Mouse (Mus musculus) forebrain, embryonic 10.5 days (tissue): ENCODE data around the gene Ptprn. TPM values are rescaled to one million over a fixed set of nuclear protein-coding genes. Genes with fewer than 3 reads are reported as not detected.
A peak's percentile ranks its signal among the peaks of the same experiment; 100 is the strongest.
"Not testable (repeated sequence)": the region's sequence is repeated elsewhere in the genome, so short reads cannot be mapped to it uniquely, and the experiment has no call there.

Source experiments
- DNase-seq: peaks from one replicate; pipeline ENCODE4 v3.0.0-alpha.2; 2017; ENCODE audit warnings: low spot score; ENCODE audit errors: extremely low spot score
- H3K27ac ChIP-seq: fragments of 300-500 bp; sonication (generic); 2 replicates; pipeline ENCODE4 v1.5.1; 2016; ENCODE audit warnings: mild to moderate bottlenecking
- H3K27me3 ChIP-seq: fragments of 300-500 bp; sonication (generic); 2 replicates; pipeline ENCODE4 v1.6.1; 2016; ENCODE audit warnings: mild to moderate bottlenecking; ENCODE audit not compliant: poor library complexity, severe bottlenecking
- H3K36me3 ChIP-seq: fragments of 300-500 bp; sonication (generic); replicated peaks from 2 replicates; pipeline ENCODE4 v1.6.1; 2016; ENCODE audit warnings: mild to moderate bottlenecking, moderate library complexity
- H3K4me1 ChIP-seq: fragments of 300-500 bp; sonication (generic); 2 replicates; pipeline ENCODE4 v1.6.1; 2016
- H3K4me3 ChIP-seq: fragments of 300-500 bp; sonication (generic); 2 replicates; pipeline ENCODE4 v1.5.1; 2016; ENCODE audit warnings: mild to moderate bottlenecking, moderate library complexity
- H3K9me3 ChIP-seq: fragments of 300-500 bp; sonication (generic); 2 replicates; pipeline ENCODE4 v1.6.1; 2016; ENCODE audit warnings: mild to moderate bottlenecking, moderate library complexity
- WGBS: fragments of 180-500 bp; shearing (Covaris S2); methylation state at CpG from one replicate; pipeline ENCODE4 v1.1.7; 2016; 5-methylcytosine and 5-hydroxymethylcytosine counted together
- polyA plus RNA-seq: library from polyadenylated mRNA; unstranded; fragments of >200 nt; fragmentation: Nextera tagmentation; extraction: Ambion mirVana; gene quantifications from 2 replicates; pipeline ENCODE4 v1.2.1, GENCODE M21; 2016

Gene Ptprn
- polyA plus RNA-seq, 1 experiment from 2014 or later, result 1.5 TPM

DNA sequence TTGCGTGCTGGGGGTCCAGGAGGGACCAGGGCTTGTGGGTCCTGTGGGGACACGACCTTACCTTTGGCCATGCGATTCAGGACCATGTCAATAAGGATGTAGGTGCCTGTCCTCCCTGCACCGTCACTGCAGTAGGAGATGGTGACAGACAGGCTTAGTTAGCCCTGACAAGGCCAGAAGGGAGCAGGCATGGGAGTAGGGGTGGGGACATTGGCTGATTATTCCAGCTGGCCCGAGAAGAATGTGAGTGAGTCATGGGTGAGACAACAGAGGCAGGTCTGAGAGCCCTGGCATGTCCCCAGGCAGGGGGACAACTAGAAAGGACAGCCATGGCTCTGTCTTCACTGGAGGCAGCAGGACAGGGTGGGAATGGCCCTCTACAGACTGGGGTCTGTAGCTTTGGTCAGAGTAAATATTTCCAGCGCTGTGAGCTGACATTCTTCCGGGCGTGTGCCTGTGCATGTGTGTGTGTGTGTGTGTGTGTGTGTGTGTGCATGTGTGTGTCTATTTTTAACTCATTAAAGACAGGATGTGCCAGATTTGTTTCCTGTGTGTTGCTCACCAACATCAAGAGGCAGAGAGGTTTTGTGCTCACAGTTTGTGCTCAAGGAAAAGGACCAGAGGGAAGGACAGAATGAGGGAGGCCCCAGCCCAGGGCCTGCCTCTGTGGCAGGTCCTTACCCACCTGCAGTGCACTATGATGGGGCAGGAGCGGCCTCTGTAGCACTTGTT is 16.1 kb downstream of the Ptprn start:
- Histone ChIP-seq H3K4me1 (peaks cover 32% of the 10 kb centered on the region), H3K4me3 (no peak overlapping the region), H3K27me3 (peaks cover 16% of the 10 kb centered on the region), H3K27ac (no peak overlapping the region), H3K36me3 (peaks cover 6% of the 10 kb centered on the region), H3K9me3 (no peaks in the 10 kb centered on the region)
- 61% methylated on average over 9 of the region's 9 CpGs for WGBS
- DNase-seq, result no peak

DNA sequence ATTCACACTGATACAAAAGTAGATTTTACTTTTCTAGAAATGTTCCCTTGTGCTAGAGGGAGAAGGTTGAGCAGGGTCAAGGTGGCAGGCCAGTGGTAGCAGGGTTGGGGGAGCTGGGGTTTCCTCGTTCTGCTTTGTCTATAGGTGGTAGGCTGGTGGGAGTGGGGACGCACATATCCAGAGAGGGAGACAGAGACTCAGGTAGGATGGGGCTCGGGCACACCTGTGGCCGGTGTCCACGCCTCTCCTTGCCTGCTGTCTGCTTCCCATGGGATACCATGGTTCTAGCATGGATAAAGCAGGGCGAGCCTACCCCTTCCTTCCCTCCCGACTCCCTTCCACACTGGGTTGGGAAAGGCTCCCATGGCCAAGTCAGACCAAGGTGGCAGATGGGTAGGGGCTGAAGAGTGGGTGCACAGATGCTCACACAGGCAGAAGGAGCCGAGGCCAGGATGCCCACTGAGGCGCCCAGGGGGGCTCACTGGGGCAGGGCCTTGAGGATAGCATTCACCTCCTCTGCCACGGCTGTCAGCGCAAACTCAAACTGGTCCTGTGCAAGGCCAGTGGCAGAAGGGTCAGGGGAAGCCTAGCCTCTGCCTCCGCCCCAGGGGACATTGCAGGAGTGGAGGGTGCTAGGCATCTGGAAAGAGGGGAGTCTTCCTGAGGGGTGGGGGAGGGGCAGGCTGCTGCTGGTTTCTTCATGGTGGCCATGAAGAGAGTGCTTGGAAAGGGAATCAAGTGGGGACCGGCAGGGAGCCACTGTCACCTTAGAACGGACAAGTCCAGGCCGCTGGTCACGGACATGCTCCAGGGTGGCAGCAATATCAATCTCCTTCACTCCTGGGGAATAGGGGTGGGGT is 17.0 kb downstream of the Ptprn start:
- Histone ChIP-seq H3K4me1 (peaks cover 32% of the 10 kb centered on the region), H3K27ac (no peak overlapping the region), H3K36me3 (peaks cover 12% of the 10 kb centered on the region), H3K9me3 (no peaks in the 10 kb centered on the region), H3K27me3 (peaks cover 7% of the 10 kb centered on the region), H3K4me3 (no peak overlapping the region)
- WGBS, result 85% methylated on average over 16 of the region's 16 CpGs
- no peak for DNase-seq

DNA sequence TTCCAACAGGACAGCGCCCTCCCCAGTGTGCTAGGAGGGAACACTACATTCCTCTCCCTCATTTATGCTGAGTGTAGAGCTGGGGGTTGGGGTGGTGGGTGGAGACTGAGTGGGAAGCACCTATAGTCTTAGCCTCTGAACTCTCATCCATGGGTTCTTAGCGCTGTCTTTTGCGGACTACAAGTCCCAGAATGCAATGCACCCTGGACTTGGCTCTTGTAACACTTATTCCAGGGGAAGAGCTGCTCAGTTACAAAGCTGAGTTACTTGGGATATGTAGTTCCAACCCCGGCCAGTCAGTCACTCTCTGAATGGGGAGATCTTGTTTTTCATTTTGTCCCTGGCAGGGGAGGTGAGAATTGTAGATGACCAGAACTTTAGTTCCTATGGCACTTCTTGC is 19.5 kb downstream of the Ptprn start:
- 20% methylated on average over 4 of the region's 4 CpGs for WGBS
- Histone ChIP-seq H3K4me1 (peaks cover 18% of the 10 kb centered on the region), H3K4me3 (no peak overlapping the region), H3K27ac (no peak overlapping the region), H3K36me3 (peaks cover 26% of the 10 kb centered on the region), H3K9me3 (no peaks in the 10 kb centered on the region), H3K27me3 (no peaks in the 10 kb centered on the region)
- no peak for DNase-seq

DNA sequence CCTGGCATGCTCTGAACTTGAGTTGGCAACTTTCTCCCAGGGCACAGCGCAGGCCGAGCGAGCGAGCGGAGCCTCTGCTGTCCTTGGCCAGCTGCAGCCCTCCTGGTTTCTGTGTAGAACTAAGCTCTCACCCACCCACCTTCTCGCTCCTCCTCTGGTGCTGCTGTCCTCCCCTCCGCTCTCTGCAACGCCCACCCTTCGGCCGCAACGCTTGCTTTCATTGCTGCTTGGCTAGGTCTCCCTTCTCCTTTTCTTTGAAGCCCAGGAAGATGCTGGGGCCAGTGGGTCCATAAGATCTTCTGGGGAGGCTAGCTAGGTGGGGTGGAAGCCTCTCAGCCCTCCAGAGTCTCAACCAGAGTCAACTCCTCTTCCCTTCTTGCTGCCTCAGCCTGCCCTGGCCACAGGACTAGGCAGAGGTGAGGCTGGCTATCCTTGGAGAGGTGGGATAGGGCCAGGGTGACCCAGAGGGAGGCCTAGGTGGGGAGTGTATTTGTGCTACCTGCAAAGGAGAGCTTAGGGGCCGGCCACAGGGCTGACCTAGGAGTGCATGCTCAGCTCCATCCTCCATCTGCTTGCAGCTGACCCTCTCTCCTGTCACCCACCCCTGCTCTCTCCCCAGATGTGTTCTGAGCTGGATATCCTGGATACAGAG is 20.0 kb downstream of the Ptprn start:
- Histone ChIP-seq H3K4me3 (no peak overlapping the region), H3K4me1 (peaks cover 18% of the 10 kb centered on the region), H3K9me3 (no peaks in the 10 kb centered on the region), H3K27me3 (no peaks in the 10 kb centered on the region), H3K36me3 (peaks cover 29% of the 10 kb centered on the region), H3K27ac (no peak overlapping the region)
- DNase-seq, result no peak
- whole genome bisulfite sequencing, result 85% methylated on average over 12 of the region's 12 CpGs

- WGBS, result 89% methylated on average over 14 of the region's 14 CpGs
- no peak for DNase-seq
Measured at GRCm38 (mm10) chr1:75243411-75243810, 20.9 kb downstream of the Ptprn start.

DNA sequence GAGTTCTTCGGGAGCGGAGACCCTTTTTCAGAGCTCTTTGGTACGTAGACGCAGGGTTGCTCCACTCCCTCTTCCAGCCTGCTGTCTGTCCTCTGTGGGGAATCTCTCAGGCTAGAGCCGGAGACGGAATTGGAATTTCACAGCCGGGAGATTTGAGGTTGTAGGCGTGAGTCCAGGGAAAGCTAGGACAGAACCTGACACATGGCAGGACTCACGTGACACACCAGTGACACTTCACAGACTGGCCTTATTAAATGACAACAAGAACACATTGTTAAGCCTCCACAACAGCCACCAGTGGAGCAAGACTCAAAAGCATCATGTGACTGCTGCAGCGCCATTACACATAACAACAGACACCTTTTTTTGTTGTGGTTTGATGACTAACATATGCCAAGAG is 24.7 kb downstream of the Ptprn start:
- Histone ChIP-seq H3K9me3 (no peaks in the 10 kb centered on the region), H3K27me3 (peaks cover 6% of the 10 kb centered on the region), H3K4me1 (peaks cover 28% of the 10 kb centered on the region), H3K36me3 (peaks cover 33% of the 10 kb centered on the region), H3K27ac (no peak overlapping the region), H3K4me3 (no peak overlapping the region)
- DNase-seq, result no peak
- WGBS, result 86% methylated on average over 10 of the region's 10 CpGs

More at GRCm38 (mm10) chr1:75243411-75243810, 20.9 kb downstream of the Ptprn start:
- Histone ChIP-seq H3K4me3 (no peak overlapping the region), H3K27ac (no peak overlapping the region), H3K27me3 (no peaks in the 10 kb centered on the region), H3K4me1 (peaks cover 16% of the 10 kb centered on the region), H3K9me3 (no peaks in the 10 kb centered on the region), H3K36me3 (peaks cover 33% of the 10 kb centered on the region)

GRCm38 (mm10) chr1:75236117-75237050 is 27.9 kb downstream of the Ptprn start, which contains the start of gene Dnajb2:
Gene Dnajb2, plus strand, starts transcription at chr1:75236406.
- WGBS, result under 1% methylated on average over 63 of the region's 64 CpGs
- peak within 1 kb of the TSS; percentile 91 for H3K27ac ChIP-seq
- peak within 1 kb of the TSS; percentile 79 for H3K4me3 ChIP-seq
- peaks cover 18% of the 10 kb centered on the region for H3K36me3 ChIP-seq
- peak; percentile 82 for DNase-seq
- no peaks in the 10 kb centered on the region for H3K9me3 ChIP-seq
- H3K27me3 ChIP-seq, result peaks cover 12% of the 10 kb centered on the region
- peaks cover 30% of the 10 kb centered on the region for H3K4me1 ChIP-seq

DNA sequence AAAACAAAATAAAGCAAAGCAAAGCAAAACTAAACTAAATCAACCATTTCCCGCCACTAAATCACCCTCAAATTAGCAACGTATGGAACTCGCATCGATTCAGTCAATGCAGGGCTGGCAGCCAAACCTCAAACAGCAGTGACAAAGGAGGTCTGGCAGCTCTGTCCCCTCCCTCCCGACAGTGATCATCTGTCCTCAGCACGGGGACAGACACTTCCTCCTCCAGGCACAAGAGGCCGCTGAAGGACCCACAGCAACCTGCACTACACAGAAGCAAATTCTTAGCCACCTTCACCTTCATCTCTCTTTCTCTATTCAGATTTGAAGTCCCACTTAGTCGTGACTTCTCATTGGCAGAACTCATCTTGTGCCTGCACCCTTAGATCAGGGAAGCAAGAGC is 29.7 kb downstream of the Ptprn start:
- Histone ChIP-seq H3K27ac (no peak overlapping the region), H3K4me1 (peaks cover 30% of the 10 kb centered on the region), H3K9me3 (no peaks in the 10 kb centered on the region), H3K36me3 (peaks cover 7% of the 10 kb centered on the region), H3K4me3 (no peak overlapping the region), H3K27me3 (peaks cover 12% of the 10 kb centered on the region)
- peak; percentile 53 for DNase-seq
- 5% methylated on average over 8 of the region's 8 CpGs for WGBS

- not testable (repeated sequence) for DNase-seq, H3K4me3 ChIP-seq, H3K9me3 ChIP-seq, H3K27ac ChIP-seq, H3K36me3 ChIP-seq
- Histone ChIP-seq H3K27me3 (peaks cover 12% of the 10 kb centered on the region), H3K4me1 (peaks cover 29% of the 10 kb centered on the region)
- 67% methylated on average over 4 of the region's 4 CpGs for WGBS
Measured at GRCm38 (mm10) chr1:75232489-75232888, 31.8 kb downstream of the Ptprn start.

- H3K9me3 ChIP-seq, result no peaks in the 10 kb centered on the region
- H3K4me3 ChIP-seq, result no peak within 1 kb of the TSS
- H3K27ac ChIP-seq, result no peak within 1 kb of the TSS
- 74% methylated on average over 5 of the region's 5 CpGs for WGBS
- no peaks in the 10 kb centered on the region for H3K36me3 ChIP-seq
- no peak for DNase-seq
- peaks cover 21% of the 10 kb centered on the region for H3K4me1 ChIP-seq
- H3K27me3 ChIP-seq, result peaks cover 12% of the 10 kb centered on the region
Measured at GRCm38 (mm10) chr1:75231664-75232152, 32.6 kb downstream of the Ptprn start, which contains the start of gene A630095N17Rik. Gene A630095N17Rik, minus strand, starts transcription at chr1:75232102.

DNA sequence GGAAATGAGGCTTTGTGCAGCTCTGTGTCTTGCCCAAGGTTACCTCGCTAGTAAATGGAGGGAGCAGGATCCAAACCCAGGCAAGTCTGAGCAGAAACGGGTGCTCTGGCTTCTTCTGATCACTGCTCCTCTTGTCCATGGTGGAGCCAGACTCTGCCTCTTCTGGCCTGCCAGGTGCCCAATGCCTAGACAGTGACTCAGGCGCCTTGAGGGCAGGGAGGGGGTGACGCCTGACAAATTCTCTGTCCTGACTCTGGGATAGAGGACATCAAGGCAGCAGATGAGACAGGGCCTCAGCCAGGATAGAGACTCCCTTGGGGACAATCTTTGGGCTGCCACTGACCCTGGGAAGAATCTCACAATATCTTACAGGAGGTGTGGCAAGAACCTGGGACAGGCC is 33.1 kb downstream of the Ptprn start:
- 80% methylated on average over 4 of the region's 4 CpGs for WGBS
- Histone ChIP-seq H3K4me1 (peaks cover 16% of the 10 kb centered on the region), H3K27ac (no peak overlapping the region), H3K36me3 (no peaks in the 10 kb centered on the region), H3K9me3 (no peaks in the 10 kb centered on the region), H3K27me3 (peaks cover 12% of the 10 kb centered on the region), H3K4me3 (no peak overlapping the region)
- no peak for DNase-seq
